Mouse (Mus musculus) layer of hippocampus, adult 9-10 months (tissue): ENCODE measurements around the gene Ankrd22.
"Not testable (repeated sequence)": the region's sequence is repeated elsewhere in the genome, so short reads cannot be mapped to it uniquely, and the experiment has no call there.

Source experiments
- DNase-seq: peaks from one replicate; pipeline ENCODE4 v3.0.0; 2022; ENCODE audit warnings: low spot score

Gene Ankrd22

DNA sequence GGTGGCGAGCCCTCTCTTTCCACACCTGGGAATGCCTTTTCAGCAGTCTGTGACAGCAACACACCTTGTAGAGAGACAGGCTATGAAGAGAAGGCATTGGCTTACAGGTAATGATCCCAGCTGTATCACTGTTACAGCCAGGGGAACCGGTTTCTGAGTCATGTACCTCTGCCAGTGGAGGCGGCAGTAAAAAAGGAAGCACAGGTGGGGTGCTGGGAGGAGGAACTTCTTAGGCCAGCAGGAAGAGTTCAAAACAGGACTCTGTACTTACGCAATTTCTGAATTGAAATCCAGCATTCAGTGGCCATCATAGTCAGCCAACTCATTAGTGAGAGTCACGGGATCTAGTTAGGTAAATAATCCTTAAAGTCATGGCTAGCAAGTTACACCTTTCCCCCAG is at the start of gene Ankrd22:
Gene Ankrd22, minus strand, starts transcription at position 163 of the 400 bp plus-strand sequence.
- no peak for DNase-seq

DNA sequence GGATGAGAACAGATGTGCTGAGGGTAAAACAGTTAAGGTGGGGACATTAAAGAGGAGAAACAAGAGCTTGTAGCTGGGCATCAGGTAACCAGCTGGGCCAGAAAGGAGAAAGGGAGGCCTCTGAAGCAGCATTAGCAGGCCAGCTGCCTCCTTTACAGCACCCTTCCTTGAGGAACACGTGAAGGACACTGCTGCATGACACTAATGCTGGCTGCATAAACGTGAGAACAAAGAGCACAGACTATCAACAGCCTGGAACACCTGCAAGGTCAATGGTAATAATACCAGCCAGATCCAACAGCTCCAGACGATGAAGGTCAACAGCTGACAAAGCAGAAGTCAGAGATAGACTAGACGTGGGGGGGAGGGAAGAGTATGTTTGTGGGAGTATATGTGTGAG is 48.3 kb upstream of the Ankrd22 start:
- DNase-seq: no peak

DNA sequence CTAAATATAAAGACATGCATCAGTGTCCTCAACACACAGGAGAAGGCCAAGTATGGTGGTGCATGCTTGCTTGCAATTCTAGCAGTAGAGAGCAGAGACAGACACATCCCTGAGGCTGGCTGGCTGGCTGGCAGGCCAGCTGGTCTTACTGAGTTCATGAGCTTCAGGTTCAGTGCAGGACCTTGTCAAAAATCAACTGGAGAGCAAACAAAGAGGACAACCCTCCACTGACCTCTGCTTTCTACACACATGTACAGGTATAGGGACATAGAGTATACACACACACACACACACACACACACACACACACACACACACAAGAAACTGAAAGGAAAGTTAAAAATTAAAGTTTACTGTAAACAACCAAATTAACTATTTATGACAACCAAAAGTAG is 47.4 kb upstream of the Ankrd22 start:
- no peak for DNase-seq

DNA sequence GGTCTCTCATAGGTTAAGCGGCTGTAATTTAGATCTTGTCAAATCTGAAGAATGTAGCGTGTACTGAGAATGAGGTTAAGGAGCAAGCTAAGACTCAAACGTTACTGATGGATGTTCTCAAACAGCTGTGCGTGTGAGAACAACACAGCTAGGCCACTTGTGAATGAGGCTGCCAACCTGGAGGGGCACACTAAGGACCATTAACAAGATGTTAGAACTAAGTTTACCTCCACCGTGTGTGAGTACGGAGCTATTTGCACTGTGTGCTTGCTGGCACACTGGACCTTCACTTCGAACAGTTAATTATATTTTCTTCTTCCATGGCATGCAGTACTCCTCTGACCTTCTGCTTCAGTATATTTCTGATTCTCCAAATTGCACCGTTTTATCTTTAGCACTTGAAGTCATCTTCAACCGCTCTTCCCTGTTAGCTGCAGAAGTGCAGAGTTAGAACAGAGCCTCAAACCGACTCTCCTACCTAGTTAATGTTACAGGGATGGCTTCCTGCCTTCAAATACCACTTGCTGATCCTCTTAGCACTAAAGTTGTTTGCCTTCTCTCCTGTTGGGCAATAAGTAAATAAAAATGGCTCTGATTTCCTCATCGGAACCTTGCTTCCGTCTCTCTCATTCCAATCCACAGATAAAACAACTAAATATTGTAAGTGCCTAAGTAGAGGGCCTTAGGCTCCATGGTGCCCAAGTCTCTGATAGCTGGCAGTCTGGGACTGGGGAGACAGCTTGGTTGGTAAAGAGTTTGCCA is 46.8 kb upstream of the Ankrd22 start:
- no peak for DNase-seq

DNA sequence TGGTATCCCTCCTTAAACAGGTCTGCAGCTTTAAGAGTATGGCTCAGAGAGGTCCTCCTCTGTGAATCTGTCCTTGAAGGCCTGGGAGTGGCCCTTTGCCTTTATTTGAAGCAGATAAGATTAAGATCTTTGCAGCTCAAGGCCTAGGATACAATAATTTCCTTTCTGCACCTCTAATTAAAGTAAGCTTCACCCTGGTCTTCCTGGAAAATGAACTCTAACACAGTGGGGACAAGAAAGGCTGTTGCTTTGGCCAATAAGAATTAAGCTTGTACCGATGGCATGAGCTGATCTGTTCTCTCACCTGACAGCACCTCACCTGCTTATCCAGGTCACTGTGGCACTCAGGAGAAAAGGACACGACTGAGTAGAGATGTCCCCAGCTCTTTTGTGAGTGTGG is 45.0 kb upstream of the Ankrd22 start:
- no peak for DNase-seq

DNA sequence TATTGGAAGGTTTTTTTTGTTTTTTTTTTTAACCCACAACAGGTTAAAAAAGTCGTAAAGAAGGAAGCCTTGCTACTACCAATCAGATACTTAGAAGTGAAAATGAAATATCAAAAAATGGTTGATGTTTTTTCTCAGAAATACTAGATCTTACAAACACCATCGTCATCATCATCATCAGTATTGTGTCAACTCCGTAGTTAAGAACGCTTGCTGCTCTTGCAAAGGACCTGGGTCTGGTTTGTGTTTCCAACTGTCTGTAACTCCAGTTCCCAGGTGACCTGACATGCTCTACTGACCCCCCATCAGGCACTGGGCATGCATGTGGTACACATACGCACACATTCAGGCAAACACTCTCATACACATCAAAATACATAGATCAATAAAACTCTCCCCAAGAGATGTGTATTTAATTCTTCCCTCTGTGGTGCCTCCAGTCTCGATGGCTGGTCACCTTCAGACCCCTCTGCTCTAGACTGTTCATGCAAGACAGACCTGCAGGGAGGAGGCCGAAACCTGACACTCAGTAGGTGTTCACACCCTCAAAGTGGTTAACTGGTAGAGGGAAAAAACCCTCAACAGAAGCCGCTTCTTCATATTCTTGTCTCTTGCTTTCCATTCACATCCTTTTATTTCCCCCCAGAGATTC is 44.2 kb upstream of the Ankrd22 start:
- no peak for DNase-seq

DNA sequence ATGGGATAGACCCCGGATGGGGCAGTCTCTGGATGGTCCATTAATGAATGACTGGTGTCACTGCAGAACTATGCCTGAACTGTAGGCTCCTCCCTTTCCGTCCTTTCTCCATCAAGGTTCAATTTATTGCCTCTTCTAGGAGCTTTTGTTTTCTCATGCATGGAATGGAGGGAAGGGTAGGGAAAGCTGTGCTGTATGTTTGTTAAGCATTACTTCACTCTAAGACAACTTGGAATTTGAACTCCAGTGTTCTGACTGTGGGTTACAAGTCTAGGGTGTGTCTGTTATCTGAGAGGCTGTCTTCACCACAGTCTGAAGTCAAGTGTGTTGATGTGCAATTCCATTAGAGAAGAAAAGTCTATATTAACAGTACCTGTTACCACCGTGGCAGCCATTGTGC is 43.2 kb upstream of the Ankrd22 start:
- DNase-seq: no peak

DNA sequence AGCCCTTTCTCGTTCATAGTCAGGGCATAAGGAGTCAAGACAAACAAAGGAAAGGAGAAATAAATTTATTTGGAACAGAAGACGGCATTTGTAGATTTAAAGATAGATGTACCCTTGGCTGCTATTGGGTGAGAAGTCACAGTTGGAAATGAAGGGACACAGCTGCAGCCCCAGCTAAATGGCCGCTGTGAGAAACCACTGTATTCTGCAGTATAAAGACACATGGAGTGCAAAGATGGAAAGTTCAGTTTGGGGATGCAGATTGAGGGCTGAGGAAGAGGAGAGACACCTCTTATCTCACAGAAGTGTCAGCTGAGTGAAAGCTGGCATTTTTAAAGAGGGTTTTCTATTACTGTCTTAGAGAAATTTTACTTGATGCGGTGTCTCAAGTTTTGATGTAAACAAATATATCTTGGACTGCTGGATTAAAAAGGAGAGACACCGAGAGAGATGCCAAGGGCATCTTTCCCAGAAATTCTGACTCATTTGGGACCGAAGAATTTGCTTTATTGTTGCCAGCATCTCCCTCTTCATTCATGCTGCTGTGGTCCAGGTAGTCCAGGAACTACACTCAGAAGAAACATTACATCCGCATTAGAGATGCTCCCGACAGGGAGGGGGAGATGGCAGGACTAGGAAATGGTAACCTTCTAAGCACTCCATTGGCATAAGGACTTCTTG is 41.0 kb upstream of the Ankrd22 start:
- DNase-seq: no peak

DNA sequence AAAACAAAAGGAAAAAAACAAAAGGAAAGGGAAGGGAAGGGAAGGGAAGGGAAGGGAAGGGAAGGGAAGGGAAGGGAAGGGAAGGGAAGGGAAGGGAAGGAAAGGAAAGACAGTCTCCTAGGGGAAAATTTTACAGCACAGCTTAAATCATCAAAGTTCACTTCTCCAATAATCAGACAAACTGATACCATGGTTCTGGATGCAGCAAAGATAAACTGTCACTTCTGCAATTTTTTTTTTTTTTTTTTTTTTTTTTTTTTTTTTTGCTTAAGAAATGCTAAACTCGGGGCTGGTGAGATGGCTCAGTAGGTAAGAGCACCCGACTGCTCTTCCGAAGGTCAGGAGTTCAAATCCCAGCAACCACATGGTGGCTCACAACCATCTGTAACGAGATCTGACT is 40.3 kb upstream of the Ankrd22 start:
- not testable (repeated sequence) for DNase-seq

DNA sequence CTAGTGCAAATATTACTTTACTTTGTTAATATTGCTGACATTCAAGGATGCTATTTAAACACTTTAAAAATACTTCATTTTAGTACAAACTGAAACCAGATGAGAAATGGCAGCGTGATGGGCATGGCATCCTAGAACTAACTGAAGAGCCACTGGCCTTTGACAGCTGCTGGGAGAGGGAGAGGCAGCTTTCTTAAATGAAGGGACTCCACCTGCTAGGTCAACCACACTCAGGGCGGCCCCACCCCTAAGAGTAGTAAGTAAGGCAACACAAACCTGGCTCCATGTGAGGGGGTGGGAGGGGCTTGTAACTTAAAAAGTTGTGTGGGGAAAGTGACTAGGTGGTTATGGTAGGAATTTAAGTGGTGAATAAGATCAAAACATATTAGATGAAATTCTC is 36.8 kb upstream of the Ankrd22 start:
- no peak for DNase-seq

DNA sequence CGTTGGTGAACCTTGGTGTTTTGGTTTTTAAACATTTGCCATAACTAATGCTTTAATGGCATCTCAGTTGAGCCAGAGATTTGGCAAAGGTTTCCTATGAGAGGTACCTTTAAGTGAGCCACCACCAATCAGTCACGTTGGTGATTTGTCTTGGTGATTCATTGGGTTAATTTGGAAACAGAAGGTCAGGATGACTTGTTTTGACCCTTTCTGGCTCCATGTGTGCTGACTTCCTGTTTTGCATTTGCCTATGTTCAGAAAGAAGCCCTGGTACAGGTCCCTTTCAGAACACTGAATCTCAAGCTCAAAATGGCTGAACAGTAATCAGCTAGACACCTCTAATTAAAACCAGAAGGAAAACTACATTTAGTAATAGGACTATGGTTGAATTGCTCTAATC is 33.6 kb upstream of the Ankrd22 start:
- no peak for DNase-seq

DNA sequence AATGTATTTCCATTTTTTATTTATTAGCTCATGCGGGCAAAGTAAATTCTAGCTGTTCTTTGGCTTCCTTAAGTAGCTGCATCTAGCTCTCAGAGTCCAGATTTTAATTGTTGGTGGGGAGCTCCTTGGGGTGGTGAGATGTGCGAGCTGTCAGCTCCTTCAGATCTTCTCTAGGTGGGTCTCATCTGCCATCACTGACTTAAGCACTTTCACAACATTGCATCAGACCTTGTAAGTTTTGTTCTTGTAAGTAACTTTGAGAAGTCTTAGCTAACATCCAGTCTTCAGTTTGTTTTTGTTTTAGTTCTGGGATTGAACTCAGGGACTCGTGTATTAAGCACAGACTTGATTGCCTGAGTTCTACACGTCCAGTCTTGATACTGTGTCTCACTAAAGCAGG is 33.0 kb upstream of the Ankrd22 start:
- no peak for DNase-seq

DNA sequence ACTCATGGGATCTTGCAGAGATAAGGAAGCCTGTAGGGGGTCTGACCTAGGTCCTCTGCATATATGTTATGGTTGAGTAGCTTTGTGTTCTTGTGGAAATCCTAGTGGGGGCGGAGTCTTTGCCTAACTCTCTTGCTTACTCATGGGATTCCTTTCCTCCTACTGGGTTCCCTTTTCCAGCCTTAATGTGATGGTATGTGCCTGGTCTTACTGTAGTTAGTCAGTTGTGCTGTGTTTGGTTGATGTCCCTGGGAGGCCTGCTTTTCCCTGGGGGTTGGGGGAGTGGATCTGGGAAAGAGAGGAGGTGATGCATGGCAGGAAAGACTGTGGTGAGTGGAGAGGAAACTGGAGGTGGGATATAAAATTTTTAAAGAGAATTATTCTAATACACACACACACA is 32.2 kb upstream of the Ankrd22 start:
- no peak for DNase-seq

DNA sequence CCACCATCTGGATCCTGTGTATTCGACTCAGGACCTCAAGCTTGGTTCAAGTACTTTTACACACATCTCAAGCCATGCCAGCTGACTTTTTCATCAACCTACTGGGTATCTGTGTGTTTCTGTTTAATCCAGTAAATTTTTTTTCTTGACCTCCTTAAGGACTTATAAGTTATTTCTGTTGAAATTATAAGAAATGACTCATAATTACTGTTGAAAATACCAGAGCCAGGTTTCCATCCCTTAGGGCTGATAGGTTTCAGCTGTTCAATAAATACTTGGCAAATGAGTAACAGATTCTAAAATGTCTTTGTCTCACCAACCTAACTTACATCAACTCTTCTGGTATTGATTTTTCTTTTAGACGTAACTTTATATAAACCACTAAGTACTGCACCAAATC is 29.2 kb upstream of the Ankrd22 start:
- DNase-seq: no peak

DNA sequence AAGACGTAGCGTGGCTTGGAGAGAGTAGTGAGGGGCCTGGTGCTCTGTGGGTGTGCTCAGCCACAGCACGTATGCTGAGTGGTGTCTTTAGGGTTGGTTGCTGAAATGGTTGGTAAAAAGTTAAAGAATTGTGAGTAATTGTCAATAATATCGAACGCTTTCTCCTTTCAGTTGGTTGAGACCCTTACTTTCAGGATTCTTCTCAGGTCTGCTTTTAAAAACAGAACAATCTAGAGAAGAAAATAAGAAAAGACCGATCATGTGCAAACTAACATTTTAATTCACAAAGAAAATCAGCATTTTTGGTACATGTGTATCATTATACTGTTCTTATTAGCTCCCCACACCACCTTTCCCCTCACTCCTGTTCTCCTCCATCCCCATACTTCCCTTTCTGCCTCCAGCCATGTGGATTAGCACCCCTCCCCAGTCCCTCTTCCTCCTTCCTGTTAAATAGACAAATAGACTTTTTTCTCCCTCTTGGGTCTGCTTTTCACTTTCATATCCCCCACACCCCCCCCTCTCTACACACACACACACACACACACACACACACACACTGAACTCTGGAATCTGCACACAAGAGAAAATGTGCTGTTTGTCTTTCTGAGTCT is 28.4 kb upstream of the Ankrd22 start:
- DNase-seq: no peak

DNA sequence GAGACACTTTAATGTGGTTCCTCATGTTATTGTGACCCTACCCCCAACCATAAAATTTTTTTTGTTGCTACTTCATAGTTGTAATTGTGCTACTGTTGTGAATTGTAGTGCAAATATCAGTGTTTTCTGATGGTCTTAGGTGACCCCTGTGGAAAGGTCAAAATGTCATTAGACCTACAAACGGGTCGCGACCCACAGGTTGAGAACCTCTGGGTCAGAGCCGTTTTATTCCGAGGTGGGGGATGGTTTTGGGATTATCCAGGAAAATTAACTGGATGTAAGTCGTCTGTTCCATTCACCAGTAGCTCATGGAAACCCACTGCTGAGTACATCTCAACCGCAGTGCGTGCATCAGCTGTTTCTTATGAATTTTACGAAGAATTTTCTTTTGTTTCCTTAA is 27.8 kb upstream of the Ankrd22 start:
- DNase-seq: no peak

DNA sequence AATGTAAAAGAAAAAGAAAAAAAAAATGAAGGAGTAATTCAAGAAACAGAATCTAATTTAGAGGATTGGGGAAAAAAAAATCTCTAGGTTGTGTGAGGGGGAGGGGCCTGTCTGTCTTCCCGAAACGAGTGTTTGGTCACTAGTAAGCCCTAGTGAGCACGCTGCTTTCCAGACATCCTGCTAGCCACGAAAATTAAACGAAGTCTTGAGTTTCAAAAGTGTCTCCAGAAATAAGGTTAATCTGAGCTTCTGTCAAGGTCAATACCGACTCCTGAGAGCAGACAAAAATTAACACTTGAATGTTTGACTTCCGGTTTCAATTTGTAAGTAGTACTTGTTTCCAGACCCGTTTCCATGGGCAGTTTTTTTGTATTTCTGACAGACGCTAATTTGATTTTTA is 27.3 kb upstream of the Ankrd22 start:
- DNase-seq: no peak

DNA sequence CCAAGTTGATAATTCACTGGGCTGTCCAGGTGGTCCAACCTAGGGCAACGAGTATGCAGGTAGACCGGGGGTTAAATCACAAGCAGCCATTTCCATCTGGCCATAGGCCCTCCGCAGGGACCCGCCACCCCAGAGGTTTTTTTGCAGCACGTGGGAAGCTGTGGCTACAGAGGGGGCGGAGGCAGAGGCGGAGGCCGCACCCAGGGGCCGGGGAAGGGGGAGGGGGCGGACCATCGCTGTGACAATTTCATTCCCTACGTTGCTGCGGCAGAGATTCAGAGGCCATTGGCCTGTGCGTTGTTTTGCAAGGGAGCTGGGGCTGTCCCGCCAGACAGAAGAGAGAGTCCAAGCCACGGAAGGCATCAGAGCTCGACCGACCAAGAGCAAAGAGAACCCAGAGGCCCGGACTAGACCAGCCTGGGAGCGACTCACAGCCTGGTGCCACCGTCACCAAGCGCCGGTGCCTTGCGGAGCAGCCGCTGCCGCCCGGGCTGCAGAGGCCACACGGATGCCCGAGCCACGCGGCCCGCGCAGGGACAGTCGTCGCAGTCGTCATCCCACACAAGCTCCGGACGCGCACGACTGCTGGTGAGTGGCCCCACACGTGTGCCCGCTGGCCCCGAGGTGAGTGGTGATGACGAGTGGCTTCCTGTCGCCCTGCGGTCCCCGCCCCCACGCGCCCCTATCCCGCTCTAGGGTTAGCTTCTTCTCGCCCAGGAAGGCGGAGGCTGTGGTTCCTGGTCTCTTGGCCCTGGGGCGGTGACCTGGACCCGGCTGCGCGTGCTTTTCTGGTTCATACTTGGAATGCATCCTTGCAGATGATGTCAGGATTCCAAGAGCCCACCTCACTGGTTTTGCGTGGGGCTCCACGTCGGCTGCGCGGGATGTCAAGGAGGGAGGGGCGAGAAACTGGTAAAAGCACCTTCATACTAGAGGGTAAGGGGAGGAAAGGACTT is 26.4 kb upstream of the Ankrd22 start, which contains the start of gene Stambpl1:
Gene Stambpl1, plus strand, starts transcription at position 222 of the 956 bp plus-strand sequence.
- DNase-seq: peak; percentile 40

DNA sequence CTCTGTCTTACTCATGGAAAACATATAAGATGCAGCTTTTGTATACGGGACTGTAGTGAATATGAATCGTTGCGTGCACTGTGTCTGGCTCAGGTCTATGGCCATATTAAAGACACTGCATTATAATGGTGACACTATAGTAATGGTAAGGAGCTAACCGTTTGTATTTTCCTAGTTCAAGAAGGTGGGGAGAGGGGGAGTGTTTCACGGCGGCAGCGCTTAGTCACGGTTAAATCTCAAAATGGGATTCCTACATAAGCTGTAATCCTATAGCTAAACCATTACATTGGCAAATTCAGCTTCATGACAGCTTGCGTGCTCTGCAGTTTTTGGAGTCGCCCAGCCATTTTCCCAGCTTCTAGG is 25.8 kb upstream of the Ankrd22 start:
- DNase-seq: no peak

DNA sequence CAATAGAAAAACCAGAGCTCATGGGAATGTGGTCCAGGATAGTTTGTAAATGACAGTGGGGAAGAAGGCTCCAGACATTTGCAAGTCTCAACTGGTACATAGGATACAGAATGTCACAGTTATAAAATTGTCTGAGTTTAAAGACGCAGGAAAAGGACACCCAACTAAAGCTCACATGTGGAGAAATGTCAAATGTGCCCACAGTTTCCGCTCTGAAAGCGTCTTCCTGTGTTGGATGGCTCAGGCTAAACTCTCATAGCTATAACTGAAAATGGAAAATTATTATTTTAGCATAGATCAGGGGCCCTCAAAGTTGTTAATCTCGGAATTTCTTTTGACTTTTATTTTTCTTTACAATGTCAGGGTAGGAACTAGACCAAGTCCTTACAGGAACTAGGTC is 21.0 kb upstream of the Ankrd22 start:
- DNase-seq: no peak

DNA sequence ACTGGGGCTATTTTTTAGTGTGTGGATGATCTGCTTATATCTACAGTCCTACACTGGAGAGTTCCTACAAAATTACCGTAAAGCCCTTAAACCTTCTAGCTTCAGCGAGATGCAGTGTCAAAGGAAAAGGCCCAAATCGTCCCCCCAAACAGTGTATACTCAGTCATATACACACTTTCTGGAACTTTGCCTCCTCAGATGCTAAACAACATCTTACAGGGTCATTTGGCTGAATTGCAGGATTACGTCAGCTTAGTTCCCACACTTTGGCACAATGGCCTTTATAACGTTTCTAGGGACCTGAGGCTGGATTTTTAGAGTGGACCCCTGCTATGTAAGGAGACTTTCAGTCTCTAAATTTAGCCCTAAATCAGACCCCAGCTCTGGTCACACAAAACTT is 16.6 kb upstream of the Ankrd22 start:
- DNase-seq: no peak

DNA sequence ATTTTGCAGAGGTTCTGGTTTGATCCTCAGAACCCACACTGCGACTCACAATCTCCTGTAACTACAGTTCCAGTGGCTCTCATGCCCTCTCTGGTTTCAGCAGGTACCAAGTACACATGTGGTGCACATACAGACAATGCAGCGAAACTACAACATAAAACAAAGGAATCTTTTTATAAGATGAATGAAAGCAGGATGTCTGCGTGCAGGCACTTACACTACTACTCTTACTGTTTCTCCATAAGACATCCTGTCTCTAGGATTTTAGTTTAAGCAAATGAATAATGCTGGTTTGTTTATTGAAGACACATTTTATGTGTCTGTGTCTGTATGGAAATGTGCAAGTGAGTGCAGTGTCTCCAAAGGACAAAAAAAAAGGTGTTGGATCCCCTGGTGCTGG is 15.4 kb upstream of the Ankrd22 start:
- no peak for DNase-seq
